Mouse (Mus musculus): ENCODE results near the gene Hoxa3.

Hoxa3 gene

GRCm38 (mm10) chr6:52218643-52219215 lies 5.6 kb upstream of the Hoxa3 start:
- DNase-seq = peak in 1 of 2 experiments; percentile 4

GRCm38 (mm10) chr6:52217895-52218642 lies 4.9 kb upstream of the Hoxa3 start:
- peak; percentile 24 to 48 for DNase-seq

- DNase-seq = peak; percentile 66 to 73
These were observed 4.3 kb upstream of the Hoxa3 start for GRCm38 (mm10) chr6:52217459-52217768.

GRCm38 (mm10) chr6:52216691-52217458 lies 3.7 kb upstream of the Hoxa3 start:
- peak; percentile 48 for DNase-seq

DNA sequence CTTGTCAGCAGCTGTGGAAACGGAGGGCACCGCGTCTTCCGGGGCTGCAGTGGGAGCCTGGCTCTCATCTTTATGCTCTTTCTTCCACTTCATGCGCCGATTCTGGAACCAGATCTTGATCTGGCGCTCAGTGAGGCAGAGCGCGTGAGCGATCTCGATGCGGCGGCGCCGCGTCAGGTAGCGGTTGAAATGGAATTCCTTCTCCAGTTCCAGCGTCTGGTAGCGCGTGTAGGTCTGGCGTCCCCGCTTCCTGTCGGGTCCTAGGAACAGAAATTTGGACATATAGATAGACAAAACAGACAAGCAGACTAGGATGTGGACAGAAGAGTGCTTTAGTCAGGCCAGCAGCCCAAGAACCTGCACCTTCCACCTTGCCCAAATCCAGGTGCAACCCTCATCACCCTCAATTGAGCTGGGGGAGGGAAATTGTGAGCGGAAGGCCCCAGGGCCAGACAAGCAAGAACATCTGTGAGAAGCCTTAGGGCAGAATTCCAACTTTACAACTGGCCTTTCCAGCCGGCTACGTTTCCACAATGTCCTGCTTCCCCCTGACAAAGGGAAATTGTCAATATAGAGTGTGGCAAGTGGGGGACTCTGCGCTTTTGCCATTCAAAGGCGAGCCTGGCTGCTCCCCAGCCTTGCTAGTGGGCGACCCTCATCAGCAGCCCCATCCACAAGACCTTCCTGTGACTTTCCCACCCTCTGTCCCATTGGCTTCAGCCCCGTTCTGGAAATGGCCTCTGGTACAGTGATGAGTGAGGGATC lies 2.8 kb upstream of the Hoxa3 start:
- DNase-seq = peak in 1 of 2 experiments; percentile 27

- peak in 1 of 2 experiments; percentile 24 for DNase-seq
These were observed 1.9 kb upstream of the Hoxa3 start for GRCm38 (mm10) chr6:52215070-52215469.

- DNase-seq = no peak
These were observed 1.1 kb upstream of the Hoxa3 start for GRCm38 (mm10) chr6:52214271-52214670.

GRCm38 (mm10) chr6:52212556-52213118 lies 499 bp downstream of the Hoxa3 start:
- DNase-seq = no peak

- no peak for DNase-seq
These were observed 1.2 kb downstream of the Hoxa3 start for GRCm38 (mm10) chr6:52211961-52212360.

DNA sequence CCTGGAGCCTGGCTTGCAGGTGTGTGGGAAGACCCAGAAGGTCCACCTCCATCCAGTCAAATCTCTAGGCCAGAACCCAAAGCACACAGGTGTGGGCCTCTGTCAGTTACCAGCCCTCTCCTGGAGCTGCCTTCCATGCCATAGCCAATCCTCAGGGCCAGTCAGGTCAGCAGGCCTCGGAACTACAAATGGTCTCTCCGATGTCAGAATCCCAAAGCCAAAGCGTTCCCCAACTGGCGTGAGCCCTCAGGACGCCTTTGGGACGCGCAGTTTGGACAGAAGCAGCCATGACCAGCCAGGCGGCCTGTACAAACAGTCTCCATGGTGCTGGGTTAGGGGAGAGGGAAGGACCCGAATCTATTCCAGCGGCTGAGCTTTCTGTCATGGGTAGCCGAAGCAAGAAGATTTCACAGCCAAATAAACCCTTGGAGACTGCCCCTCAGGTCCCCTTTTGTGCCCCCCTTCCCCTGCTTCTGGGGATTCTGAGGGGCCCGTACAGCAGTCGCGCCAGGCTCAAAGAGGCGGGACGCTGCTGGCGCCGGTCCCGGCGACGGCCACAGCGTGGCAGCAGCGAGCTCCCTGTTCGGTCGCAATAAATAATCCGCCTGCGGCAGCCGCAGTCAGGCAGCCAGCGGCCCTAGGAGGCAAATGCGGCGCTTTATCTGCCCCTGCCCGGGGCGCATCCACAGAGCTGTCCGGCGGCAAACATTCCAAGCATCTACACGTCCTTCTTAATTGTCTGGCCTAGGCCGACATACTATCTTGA lies 1.8 kb downstream of the Hoxa3 start:
- peak; percentile 82 to 84 for DNase-seq

GRCm38 (mm10) chr6:52209685-52210046 lies 3.5 kb downstream of the Hoxa3 start:
- no peak for DNase-seq

GRCm38 (mm10) chr6:52208868-52209684 lies 4.1 kb downstream of the Hoxa3 start:
- DNase-seq = no peak

- peak in 1 of 2 experiments; percentile 31 for DNase-seq
These were observed 4.9 kb downstream of the Hoxa3 start, which contains the start of gene Hoxa6 for GRCm38 (mm10) chr6:52208072-52208867. Gene Hoxa6, minus strand, starts transcription at chr6:52208722.

DNA sequence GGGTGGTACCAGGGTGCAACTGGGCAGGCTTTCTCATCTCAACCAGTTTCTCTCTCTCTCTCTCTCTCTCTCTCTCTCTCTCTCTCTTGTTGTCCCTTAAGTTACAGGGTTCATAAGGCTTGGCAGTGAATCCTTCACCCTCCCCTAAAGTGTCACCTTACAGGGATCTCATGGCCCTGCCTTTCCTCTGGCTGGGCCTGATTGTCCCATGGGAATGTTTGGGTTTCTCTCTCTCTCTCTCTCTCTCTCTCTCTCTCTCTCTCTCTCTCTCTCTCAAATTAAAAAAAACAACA lies 5.5 kb downstream of the Hoxa3 start:
- no peak for DNase-seq

DNA sequence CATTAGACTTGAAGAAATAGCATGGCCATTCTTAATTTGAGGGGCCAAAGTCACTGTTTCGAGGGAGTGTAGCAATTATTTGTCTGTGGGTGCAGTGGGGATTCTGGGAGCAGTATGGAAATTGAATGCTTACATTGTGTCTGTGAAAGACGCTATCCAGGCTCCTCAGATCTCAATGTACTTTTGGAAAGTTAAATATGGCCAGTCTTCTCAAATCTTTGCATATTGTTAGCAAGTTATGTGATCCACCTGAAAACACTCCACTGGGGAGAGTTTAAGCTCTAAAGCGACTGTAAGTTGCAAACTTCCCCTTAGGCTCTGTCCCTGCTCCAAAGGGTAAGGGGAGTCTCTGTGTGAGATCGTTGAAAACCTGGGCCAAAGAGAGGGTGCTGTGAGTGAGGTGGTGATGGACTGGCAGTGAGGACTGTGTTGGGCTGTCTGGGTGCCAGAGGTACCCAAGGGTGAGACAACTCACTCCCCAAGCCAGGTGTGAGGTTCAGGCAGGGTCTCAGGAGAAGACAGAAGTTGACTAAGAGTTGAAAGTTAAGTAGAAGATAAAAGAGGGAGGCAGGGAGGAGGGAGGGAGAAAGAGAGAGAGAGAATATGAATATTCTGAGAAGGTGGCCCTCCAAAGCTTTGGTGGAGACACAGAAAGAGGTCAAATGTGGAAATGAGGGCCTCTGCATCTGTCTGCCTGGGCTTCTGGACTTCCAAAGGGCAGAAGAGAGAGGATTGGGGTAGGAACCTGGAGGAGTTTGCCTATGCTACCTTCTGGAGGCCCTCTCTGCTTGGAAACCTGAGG lies 6.1 kb downstream of the Hoxa3 start:
- DNase-seq = no peak

DNA sequence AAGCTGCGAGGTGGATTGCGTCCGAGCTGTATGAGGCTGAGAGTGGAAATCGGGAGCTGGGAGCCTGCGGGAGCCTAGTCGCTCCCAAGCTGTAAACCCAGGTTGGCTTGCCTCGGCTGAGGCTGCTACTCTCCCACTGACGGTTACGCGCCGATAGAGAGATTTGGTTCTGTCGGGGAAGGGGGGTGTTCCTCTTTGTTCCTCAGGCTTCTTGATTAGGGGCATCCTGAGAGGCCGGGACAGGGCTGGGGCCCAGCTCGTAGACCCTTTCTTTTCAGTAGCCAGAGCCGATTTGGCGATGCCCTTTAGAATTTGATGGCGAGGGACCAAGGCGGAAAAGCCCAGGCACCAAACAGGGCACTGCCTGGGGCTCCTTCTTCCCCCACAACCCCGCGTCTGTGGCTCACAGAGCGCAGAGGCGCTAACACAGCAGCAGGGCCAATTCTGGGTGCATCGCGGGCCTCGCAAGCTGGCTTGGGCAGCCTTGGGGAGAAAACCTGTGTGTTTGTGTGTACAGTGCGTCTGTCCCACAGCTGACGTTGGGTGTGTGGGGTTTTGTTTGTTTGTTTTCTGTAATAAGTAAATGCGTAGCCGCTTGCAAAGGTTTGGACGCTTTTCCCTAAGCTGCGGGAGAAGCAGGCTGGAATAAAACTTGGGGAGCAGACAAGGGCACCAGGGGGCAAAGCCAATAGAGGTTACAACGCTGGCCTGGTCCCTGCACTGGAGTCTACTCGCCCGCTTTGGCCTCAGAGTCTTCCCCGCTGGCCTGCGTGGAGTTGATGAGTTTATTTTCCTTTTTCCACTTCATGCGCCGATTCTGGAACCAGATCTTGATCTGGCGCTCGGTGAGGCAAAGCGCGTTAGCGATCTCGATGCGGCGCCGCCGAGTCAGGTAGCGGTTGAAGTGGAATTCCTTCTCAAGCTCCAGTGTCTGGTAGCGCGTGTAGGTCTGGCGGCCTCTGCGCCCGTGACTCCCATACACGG lies 7.2 kb downstream of the Hoxa3 start:
- no peak for DNase-seq

DNA sequence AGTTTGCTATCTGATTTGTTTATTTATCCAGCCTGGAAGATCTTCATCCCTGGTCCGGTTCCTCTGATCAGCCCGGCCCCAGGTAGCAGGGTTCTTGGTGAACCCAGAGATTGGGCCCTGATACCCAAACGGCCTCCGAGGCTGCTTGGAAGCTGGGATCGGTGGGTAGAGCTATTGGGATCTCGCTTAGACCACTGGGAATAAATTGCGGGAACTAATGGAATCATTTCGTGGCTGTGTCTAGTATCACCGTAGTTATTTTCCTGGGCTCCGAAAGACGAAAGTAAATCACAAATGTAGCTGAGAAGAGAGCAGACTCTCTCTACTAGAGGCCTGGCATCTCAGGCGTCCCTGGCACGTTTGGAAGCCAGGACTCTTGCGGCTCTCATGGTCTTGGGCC lies 7.9 kb downstream of the Hoxa3 start:
- no peak for DNase-seq

DNA sequence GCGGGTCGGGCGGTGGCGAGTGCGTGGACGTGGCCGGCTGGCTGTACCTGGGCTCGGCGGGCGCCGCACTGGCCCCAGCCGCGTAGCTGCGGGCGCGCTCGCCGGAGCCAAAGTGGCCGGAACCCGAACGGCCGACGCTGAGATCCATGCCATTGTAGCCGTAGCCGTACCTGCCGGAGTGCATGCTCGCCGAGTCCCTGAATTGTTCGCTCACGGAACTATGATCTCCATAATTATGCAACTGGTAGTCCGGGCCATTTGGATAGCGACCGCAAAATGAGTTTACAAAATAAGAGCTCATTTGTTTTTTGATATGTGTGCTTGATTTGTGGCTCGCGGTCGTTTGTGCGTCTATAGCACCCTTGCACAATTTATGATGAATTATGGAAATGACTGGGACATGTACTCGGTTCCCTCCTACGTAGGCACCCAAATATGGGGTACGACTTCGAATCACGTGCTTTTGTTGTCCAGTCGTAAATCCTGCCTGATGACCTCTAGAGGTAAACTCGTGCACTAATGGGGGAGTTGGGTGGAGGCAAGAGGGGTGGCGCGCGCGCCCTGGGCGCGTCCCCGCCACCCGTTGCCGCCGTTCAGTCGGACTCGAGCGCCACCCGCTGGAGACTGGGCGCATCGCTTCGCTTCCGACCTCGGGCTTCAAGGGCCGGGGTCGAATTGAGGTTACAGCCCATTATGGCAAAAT lies 8.9 kb downstream of the Hoxa3 start, which contains the start of gene Hoxa5:
Gene Hoxa5 (minus strand): TSS at position 538 of the 703 bp plus-strand sequence.
- DNase-seq = no peak

Data from B cell, adult 2 months (primary cell).